Mouse (Mus musculus) stomach, embryonic 14.5 days (tissue): ENCODE measurements at regions not wholly inside any gene's neighbourhood (a gene's known extent, or its start where the extent isn't known, plus 50 kb on each side); places are given as distances from the start of the nearest gene placed in this dataset.

ENCODE experiments used
- ATAC-seq: fragments of 200-750 bp; cut with Nextera tagmentation; 2 replicates; pipeline ENCODE4 v1.8.0; 2017; ENCODE audit warnings: low read depth, moderate TSS enrichment; ENCODE audit not compliant: insufficient number of reproducible peaks, insufficient read depth, low FRiP score
- H3K27ac ChIP-seq: fragments of 300-500 bp; sonication (generic); 2 replicates; pipeline ENCODE4 v1.5.1; 2014; ENCODE audit warnings: mild to moderate bottlenecking, low read length, moderate library complexity, mixed read lengths
- H3K27me3 ChIP-seq: fragments of 300-500 bp; sonication (generic); 2 replicates; pipeline ENCODE4 v1.6.1; 2014; ENCODE audit warnings: low read length, control low read depth, mixed read lengths; ENCODE audit not compliant: control insufficient read depth, insufficient read depth
- H3K36me3 ChIP-seq: fragments of 300-500 bp; sonication (generic); 2 replicates; pipeline ENCODE4 v1.6.1; 2014; ENCODE audit warnings: mild to moderate bottlenecking, control low read depth, low read length, moderate library complexity, mixed read lengths; ENCODE audit not compliant: control insufficient read depth, insufficient read depth
- H3K4me1 ChIP-seq: fragments of 300-500 bp; sonication (generic); 2 replicates; pipeline ENCODE4 v1.6.1; 2014; ENCODE audit warnings: low read length, control low read depth, mixed read lengths; ENCODE audit not compliant: control insufficient read depth, insufficient read depth
- H3K4me2 ChIP-seq: fragments of 300-500 bp; sonication (generic); replicated peaks from 2 replicates; pipeline ENCODE4 v1.6.1; 2014; ENCODE audit warnings: low read depth, low read length, control low read depth
- H3K4me3 ChIP-seq: fragments of 300-500 bp; sonication (generic); 2 replicates; pipeline ENCODE4 v1.5.1; 2014; ENCODE audit warnings: low read depth, low read length, control low read depth
- H3K9ac ChIP-seq: fragments of 300-500 bp; sonication (generic); replicated peaks from 2 replicates; pipeline ENCODE4 v1.6.1; 2014; ENCODE audit warnings: low read depth, mild to moderate bottlenecking, control low read depth, low read length, moderate library complexity, mixed read lengths
- H3K9me3 ChIP-seq: fragments of 300-500 bp; sonication (generic); 2 replicates; pipeline ENCODE4 v1.6.1; 2016; ENCODE audit warnings: low read depth, low read length, control low read depth; ENCODE audit not compliant: control insufficient read depth
- WGBS: fragments of 180-500 bp; shearing (Covaris S2); extraction: QIAGEN DNeasy Blood & Tissue Kit; methylation state at CpG from one replicate; pipeline ENCODE4 v1.1.7; 2014; 5-methylcytosine and 5-hydroxymethylcytosine counted together

DNA sequence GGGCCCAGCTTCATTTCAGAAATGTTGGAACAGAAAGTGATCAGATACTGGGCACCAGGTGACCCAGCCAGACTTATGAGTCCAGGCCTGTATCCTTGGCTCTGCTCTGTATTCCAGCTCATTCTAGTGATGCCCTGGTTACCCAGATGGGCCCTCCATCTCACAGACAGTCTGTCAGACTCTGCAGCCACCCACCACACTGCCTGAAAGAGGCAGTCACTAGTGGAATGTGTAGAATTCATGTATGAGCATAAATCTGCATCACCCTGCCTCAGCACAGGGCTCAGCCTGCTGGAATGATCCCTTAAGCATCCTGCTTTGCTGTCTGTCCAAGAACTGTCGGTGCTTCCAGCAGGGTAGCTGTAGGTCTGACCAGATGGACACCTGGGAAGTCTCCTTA is 51.8 kb upstream of the Nectin1 start:
- no peak overlapping the region for H3K9ac ChIP-seq
- ATAC-seq = no peak
- WGBS = 61% methylated on average over 1 of the region's 1 CpGs
- no peak overlapping the region for H3K4me2 ChIP-seq
- no peak overlapping the region for H3K27ac ChIP-seq
- no peaks in the 10 kb centered on the region for H3K27me3 ChIP-seq
- H3K36me3 ChIP-seq = no peaks in the 10 kb centered on the region
- no peaks in the 10 kb centered on the region for H3K9me3 ChIP-seq
- H3K4me1 ChIP-seq = no peaks in the 10 kb centered on the region
- H3K4me3 ChIP-seq = no peak overlapping the region

DNA sequence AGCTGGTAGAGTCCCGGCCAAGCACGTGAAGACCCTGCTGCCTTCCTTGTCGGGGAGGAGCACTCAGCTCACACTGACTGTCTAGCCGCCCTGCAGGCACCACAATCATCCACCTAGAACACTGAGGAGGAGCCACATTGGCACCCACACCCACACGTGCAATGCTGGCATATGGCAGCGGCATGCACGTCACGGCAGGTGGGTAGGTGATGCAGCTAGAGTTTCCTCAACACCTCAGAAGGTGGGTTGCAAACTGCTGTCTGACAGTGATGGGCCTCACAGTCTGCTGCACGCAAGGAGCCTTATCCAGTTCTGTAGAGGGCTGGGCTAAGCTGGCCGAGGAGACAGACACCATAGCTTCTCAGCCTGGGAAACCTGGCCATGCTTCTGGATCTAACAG is 51.2 kb upstream of the Nectin1 start:
- Histone ChIP-seq H3K4me2 (no peak overlapping the region), H3K36me3 (no peaks in the 10 kb centered on the region), H3K9me3 (no peaks in the 10 kb centered on the region), H3K27ac (no peak overlapping the region), H3K27me3 (no peaks in the 10 kb centered on the region), H3K4me3 (no peak overlapping the region), H3K4me1 (no peaks in the 10 kb centered on the region), H3K9ac (no peak overlapping the region)
- no peak for ATAC-seq
- WGBS = 83% methylated on average over 10 of the region's 10 CpGs
